Comparison of ENCODE assay signal across 8 mouse cellular contexts in genomic region chr14:25476048-25476447, GRCm38 (mm10). TPM values are rescaled to one million over a fixed set of nuclear protein-coding genes. Genes with fewer than 3 reads are reported as not detected.
A peak's percentile ranks its signal among the peaks of the same experiment; 100 is the strongest.
DNase-seq lines count a peak whose midpoint lies in the region; ATAC-seq and TF ChIP-seq lines count a peak whose summit lies in the region.

No protein-coding gene starts in this region.

- ATAC-seq in midbrain, postnatal 0 days (ENCODE audit: low FRiP score): no peak

- no peak overlapping the region for H3K4me3 ChIP-seq in brown adipose tissue, adult 24 weeks (ENCODE audit: insufficient read depth, low read depth, low read length)
- H3K4me3 ChIP-seq in hindbrain, embryonic 10.5 days: no peak overlapping the region
- H3K4me3 ChIP-seq in midbrain, postnatal 0 days (ENCODE audit: low read depth, low read length): no peak overlapping the region

- H3K27ac ChIP-seq in brown adipose tissue, adult 24 weeks (replicated peaks; ENCODE audit: low read depth, low read length): peak overlapping the region; percentile 55
- H3K27ac ChIP-seq in hindbrain, embryonic 10.5 days: peak overlapping the region; percentile 57
- H3K27ac ChIP-seq in midbrain, postnatal 0 days (ENCODE audit: low read depth, low read length): 0 out of 2 replicates have a peak overlapping the region, but pooled peaks have one; percentile 38

- H3K27me3 ChIP-seq in hindbrain, embryonic 10.5 days (ENCODE audit: insufficient read depth, poor library complexity, severe bottlenecking): no peaks in the 10 kb centered on the region
- H3K27me3 ChIP-seq in midbrain, postnatal 0 days (ENCODE audit: insufficient read depth, low read length): no peaks in the 10 kb centered on the region

- H3K9me3 ChIP-seq in hindbrain, embryonic 10.5 days: no peaks in the 10 kb centered on the region
- no peaks in the 10 kb centered on the region for H3K9me3 ChIP-seq in midbrain, postnatal 0 days (ENCODE audit: low read length)

- H3K36me3 ChIP-seq in hindbrain, embryonic 10.5 days: peaks cover 31% of the 10 kb centered on the region; the same call in 1 of the 2 replicates
- 0 out of 2 replicates have a peak, but pooled peaks cover 2% of the 10 kb centered on the region for H3K36me3 ChIP-seq in midbrain, postnatal 0 days (ENCODE audit: insufficient read depth, low read length)

- TF ChIP-seq CTCF in midbrain, postnatal 0 days (IDR thresholded peaks at IDR 0.05): no peak

- H3K4me1 ChIP-seq in brown adipose tissue, adult 24 weeks (ENCODE audit: control insufficient read depth, insufficient read depth, insufficient read length, low read length): peaks cover 87% of the 10 kb centered on the region
- H3K4me1 ChIP-seq in hindbrain, embryonic 10.5 days (replicated peaks): peaks cover 100% of the 10 kb centered on the region
- H3K4me1 ChIP-seq in midbrain, postnatal 0 days (ENCODE audit: insufficient read depth, low read length): peaks cover 60% of the 10 kb centered on the region

- H3K4me2 ChIP-seq in midbrain, postnatal 0 days (ENCODE audit: low read depth, low read length, poor library complexity, severe bottlenecking): no peak overlapping the region

- 65% methylated on average over 9 of the region's 9 CpGs for WGBS in hindbrain, embryonic 10.5 days
- 56% methylated on average over 9 of the region's 9 CpGs for WGBS in midbrain, postnatal 0 days

- DNase-seq in lung, adult 18-20 months: peak; percentile 64 to 70
- DNase-seq in lung, postnatal 14 days: no peak
- DNase-seq in hindbrain, embryonic 10.5 days (ENCODE audit: low spot score): no peak
- no peak for DNase-seq in midbrain, postnatal 0 days (ENCODE audit: low spot score)
- no peak for DNase-seq in frontal cortex, postnatal 14 days (ENCODE audit: low spot score in 2 of 2)
- DNase-seq in kidney, adult 18-20 months: no peak
- DNase-seq in testis, postnatal 10 days (ENCODE audit: low spot score): no peak

- H3K9ac ChIP-seq in midbrain, postnatal 0 days (replicated peaks; ENCODE audit: low read length, poor library complexity, severe bottlenecking): no peak overlapping the region

RNA-seq across cellular contexts. Expression of gene Zmiz1, which starts 17.1 kb away (rescaled TPM):
- polyA plus RNA-seq in brown adipose tissue, adult 24 weeks (2012; ENCODE audit: insufficient read depth, insufficient read length, missing spikeins): 15.0 and 17.0 TPM in 2 replicates
- polyA plus RNA-seq in hindbrain, embryonic 10.5 days (2016; fragmentation: Nextera tagmentation; extraction: Ambion mirVana): 44.4 and 60.1 TPM in 2 replicates
- total RNA-seq in midbrain, postnatal 0 days (2014; rRNA removed): 130 and 134 TPM in 2 replicates
- 44.0 and 51.7 TPM in 2 replicates for polyA plus RNA-seq in midbrain, postnatal 0 days (2015; fragmentation: Nextera tagmentation; extraction: Ambion mirVana)

Comparison
In these comparisons a context has a peak if more than half of its experiments do, and no peak if none do; other contexts are left out.
1. DNase-seq: peak in lung, adult 18-20 months (2 of 2); none in lung, postnatal 14 days (single experiment), hindbrain, embryonic 10.5 days (single experiment), midbrain, postnatal 0 days (single experiment), frontal cortex, postnatal 14 days (0 of 2), kidney, adult 18-20 months (single experiment) and testis, postnatal 10 days (single experiment).
2. Peak in every context shown above with its lines, with median percentiles within 50 percentile points of each other: H3K27ac ChIP-seq.